Mouse (Mus musculus) embryonic fibroblast, embryonic 13.5 days (primary cell): Measurements from ENCODE around the gene Marveld1.

Source experiments
- CTCF ChIP-seq: IDR thresholded peaks from 2 replicates; pipeline ENCODE4 v1.5.1; 2011; ENCODE audit warnings: mild to moderate bottlenecking, control low read depth, low read length, moderate library complexity, borderline replicate concordance; ENCODE audit not compliant: insufficient read depth
- POLR2A ChIP-seq: IDR thresholded peaks from 2 replicates; pipeline ENCODE4 v1.6.1; 2011; ENCODE audit warnings: low read depth, mild to moderate bottlenecking, control low read depth, low read length, moderate library complexity

DNA sequence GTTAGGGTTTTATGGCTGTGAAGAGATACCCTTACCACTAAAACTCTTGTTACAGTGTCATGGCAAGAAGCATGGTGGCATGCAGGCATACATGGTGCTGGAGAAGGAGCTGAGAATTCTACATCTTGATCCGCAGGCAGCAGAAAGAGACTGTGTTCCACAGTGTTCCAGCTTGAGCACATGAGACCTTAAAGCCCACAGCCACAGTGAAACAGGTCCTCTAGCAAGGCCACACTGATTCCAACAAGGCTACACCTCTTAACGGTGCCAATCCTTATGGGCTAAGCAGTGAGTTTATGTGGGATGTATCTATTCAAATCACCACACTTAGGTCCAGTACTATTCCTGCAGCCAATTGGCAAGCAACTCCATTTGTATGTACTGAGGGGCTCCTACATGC lies 1.5 kb upstream of the Marveld1 start:
- no peak for TF ChIP-seq CTCF
- no peak for TF ChIP-seq POLR2A
